Comparison of ENCODE assay signal across 9 mouse cellular contexts in genomic region chr5:117360631-117361541, GRCm38 (mm10). TPM values are rescaled to one million over a fixed set of nuclear protein-coding genes. Genes with fewer than 3 reads are reported as not detected.
A peak's percentile ranks its signal among the peaks of the same experiment; 100 is the strongest.
DNase-seq lines count a peak whose midpoint lies in the region; ATAC-seq and TF ChIP-seq lines count a peak whose summit lies in the region.
"Had no signal": no experiment of that assay in that cellular context is flagged by ENCODE, and none has a peak within 500 bp of the region (broad histone marks: within the 10 kb centered on the region; RNA-seq: fewer than 3 reads in every experiment).

No protein-coding gene starts in this region.

- no peak for ATAC-seq in midbrain, embryonic 14.5 days (ENCODE audit: low FRiP score, low TSS enrichment)
- ATAC-seq in midbrain, embryonic 11.5 days (ENCODE audit: low FRiP score), result no peak
- ATAC-seq in intestine, embryonic 16.5 days, result peak; percentile 91
- no peak for ATAC-seq in lung, embryonic 16.5 days (ENCODE audit: low read depth)

- TF ChIP-seq POLR2A in bone marrow macrophage, adult 2 months (IDR thresholded peaks at IDR 0.05; ENCODE audit: borderline replicate concordance, low read depth, low read length), result no peak

- DNase-seq in midbrain, embryonic 14.5 days, result no peak
- DNase-seq in midbrain, embryonic 11.5 days (ENCODE audit: low spot score, missing footprints), result no peak
- no peak for DNase-seq in frontal cortex, postnatal 25 days (ENCODE audit: low spot score in 2 of 2)
- DNase-seq in left cerebral cortex, adult 11 months (ENCODE audit: low spot score), result no peak
- no peak for DNase-seq in frontal cortex, postnatal 10 days (ENCODE audit: low spot score in 2 of 2)

- no peak overlapping the region for H3K9ac ChIP-seq in midbrain, embryonic 14.5 days (replicated peaks; ENCODE audit: low read length)
- no peak overlapping the region for H3K9ac ChIP-seq in midbrain, embryonic 11.5 days (ENCODE audit: low read length)
- peak overlapping the region; percentile 54 for H3K9ac ChIP-seq in intestine, embryonic 16.5 days (ENCODE audit: low read depth, low read length)
- 0 out of 2 replicates have a peak overlapping the region, but pooled peaks have one; percentile 3 for H3K9ac ChIP-seq in lung, embryonic 16.5 days (ENCODE audit: low read length)
- H3K9ac ChIP-seq: embryonic facial prominence, embryonic 12.5 days had no signal

- H3K4me2 ChIP-seq in midbrain, embryonic 14.5 days (ENCODE audit: low read length), result 0 out of 2 replicates have a peak overlapping the region, but pooled peaks have one; percentile 10
- H3K4me2 ChIP-seq in midbrain, embryonic 11.5 days, result no peak overlapping the region
- peak overlapping the region; percentile 35 for H3K4me2 ChIP-seq in intestine, embryonic 16.5 days (ENCODE audit: low read depth, low read length)
- peak overlapping the region; percentile 40 for H3K4me2 ChIP-seq in lung, embryonic 16.5 days (ENCODE audit: low read depth, low read length)

- H3K36me3 ChIP-seq in midbrain, embryonic 14.5 days (ENCODE audit: control insufficient read depth, insufficient read depth, low read length), result peaks cover 24% of the 10 kb centered on the region
- H3K36me3 ChIP-seq in midbrain, embryonic 11.5 days (ENCODE audit: control insufficient read depth, insufficient read depth, low read length), result peaks cover 4% of the 10 kb centered on the region
- no peaks in the 10 kb centered on the region for H3K36me3 ChIP-seq in intestine, embryonic 16.5 days (ENCODE audit: control insufficient read depth, insufficient read depth, low read length)
- H3K36me3 ChIP-seq in lung, embryonic 16.5 days (ENCODE audit: control insufficient read depth, insufficient read depth, low read length), result peaks cover 9% of the 10 kb centered on the region

- H3K9me3 ChIP-seq in midbrain, embryonic 14.5 days (ENCODE audit: control insufficient read depth, low read length), result no peaks in the 10 kb centered on the region
- no peaks in the 10 kb centered on the region for H3K9me3 ChIP-seq in midbrain, embryonic 11.5 days (ENCODE audit: control insufficient read depth, low read length)
- H3K9me3 ChIP-seq in intestine, embryonic 16.5 days (ENCODE audit: control insufficient read depth, low read length), result no peaks in the 10 kb centered on the region
- no peaks in the 10 kb centered on the region for H3K9me3 ChIP-seq in lung, embryonic 16.5 days (ENCODE audit: control insufficient read depth, low read length)
- H3K9me3 ChIP-seq: embryonic facial prominence, embryonic 12.5 days had no signal

- WGBS in midbrain, embryonic 14.5 days, result 43% methylated on average over 13 of the region's 13 CpGs
- WGBS in midbrain, embryonic 11.5 days, result 49% methylated on average over 13 of the region's 13 CpGs
- 36% methylated on average over 13 of the region's 13 CpGs for WGBS in intestine, embryonic 16.5 days
- WGBS in lung, embryonic 16.5 days, result 31% methylated on average over 13 of the region's 13 CpGs

- TF ChIP-seq CTCF in bone marrow macrophage, adult 2 months (IDR thresholded peaks at IDR 0.05; ENCODE audit: low read depth, low read length), result no peak

- no peak overlapping the region for H3K27ac ChIP-seq in midbrain, embryonic 14.5 days (replicated peaks; ENCODE audit: low read depth, low read length)
- no peak overlapping the region for H3K27ac ChIP-seq in midbrain, embryonic 11.5 days (ENCODE audit: low read depth, low read length)
- peak overlapping the region; percentile 82 for H3K27ac ChIP-seq in bone marrow macrophage, adult 2 months (ENCODE audit: insufficient read depth, low read depth, low read length)
- peak overlapping the region; percentile 96 for H3K27ac ChIP-seq in intestine, embryonic 16.5 days (ENCODE audit: low read length)
- peak overlapping the region; percentile 72 for H3K27ac ChIP-seq in lung, embryonic 16.5 days (ENCODE audit: low read length)
- H3K27ac ChIP-seq: embryonic facial prominence, embryonic 12.5 days had no signal

- no peaks in the 10 kb centered on the region for H3K27me3 ChIP-seq in midbrain, embryonic 14.5 days (ENCODE audit: control insufficient read depth, insufficient read depth, low read length)
- H3K27me3 ChIP-seq in midbrain, embryonic 11.5 days (ENCODE audit: control insufficient read depth, insufficient read depth, low read length), result no peaks in the 10 kb centered on the region
- H3K27me3 ChIP-seq in intestine, embryonic 16.5 days (replicated peaks; ENCODE audit: control insufficient read depth, insufficient read depth, low read length), result no peaks in the 10 kb centered on the region
- no peaks in the 10 kb centered on the region for H3K27me3 ChIP-seq in lung, embryonic 16.5 days (ENCODE audit: control insufficient read depth, insufficient read depth, low read depth, low read length)
- H3K27me3 ChIP-seq: embryonic facial prominence, embryonic 12.5 days had no signal

- H3K4me3 ChIP-seq in midbrain, embryonic 14.5 days (replicated peaks; ENCODE audit: low read depth, low read length), result no peak overlapping the region
- no peak overlapping the region for H3K4me3 ChIP-seq in midbrain, embryonic 11.5 days (ENCODE audit: low read depth, low read length)
- peak overlapping the region; percentile 19; the same call in 1 of the 2 replicates for H3K4me3 ChIP-seq in bone marrow macrophage, adult 2 months (ENCODE audit: insufficient read depth, low read length)
- peak overlapping the region; percentile 15 for H3K4me3 ChIP-seq in intestine, embryonic 16.5 days (ENCODE audit: low read length)
- no peak overlapping the region for H3K4me3 ChIP-seq in lung, embryonic 16.5 days (ENCODE audit: low read length)
- H3K4me3 ChIP-seq: embryonic facial prominence, embryonic 12.5 days had no signal

- peaks cover 34% of the 10 kb centered on the region for H3K4me1 ChIP-seq in midbrain, embryonic 14.5 days (ENCODE audit: control insufficient read depth, insufficient read depth, low read length)
- peaks cover 27% of the 10 kb centered on the region for H3K4me1 ChIP-seq in midbrain, embryonic 11.5 days (ENCODE audit: control insufficient read depth, insufficient read depth, low read length)
- peaks cover 54% of the 10 kb centered on the region for H3K4me1 ChIP-seq in bone marrow macrophage, adult 2 months (ENCODE audit: control insufficient read depth, insufficient read depth, low read length)
- H3K4me1 ChIP-seq in intestine, embryonic 16.5 days (ENCODE audit: control insufficient read depth, insufficient read depth, low read length), result peaks cover 53% of the 10 kb centered on the region
- H3K4me1 ChIP-seq in lung, embryonic 16.5 days (replicated peaks; ENCODE audit: control insufficient read depth, insufficient read depth, low read length), result peaks cover 48% of the 10 kb centered on the region

RNA-seq across cellular contexts. Expression of gene Wsb2, which starts 3.8 kb away (rescaled TPM):
- polyA plus RNA-seq in midbrain, embryonic 14.5 days (2014; fragmentation: Nextera tagmentation; extraction: Ambion mirVana), result 238 and 242 TPM in 2 replicates
- polyA plus RNA-seq in midbrain, embryonic 11.5 days (2014; fragmentation: Nextera tagmentation; extraction: Ambion mirVana), result 72.7 and 84.2 TPM in 2 replicates
- 45.4 and 47.3 TPM in 2 replicates for polyA plus RNA-seq in bone marrow macrophage, adult 2 months (2012; ENCODE audit: insufficient read depth, insufficient read length, missing spikeins)
- 43.9 and 63.3 TPM in 2 replicates for polyA plus RNA-seq in intestine, embryonic 16.5 days (2015; fragmentation: Nextera tagmentation; extraction: Ambion mirVana)
- polyA plus RNA-seq in lung, embryonic 16.5 days (2015; fragmentation: Nextera tagmentation; extraction: Ambion mirVana), result 38.1 and 45.0 TPM in 2 replicates

RNA-seq across cellular contexts. Expression of gene Rfc5, which starts 28.0 kb away (rescaled TPM):
- polyA plus RNA-seq in midbrain, embryonic 14.5 days (2014; fragmentation: Nextera tagmentation; extraction: Ambion mirVana), result 23.0 and 30.7 TPM in 2 replicates
- polyA plus RNA-seq in midbrain, embryonic 11.5 days (2014; fragmentation: Nextera tagmentation; extraction: Ambion mirVana), result 97.7 and 102 TPM in 2 replicates
- 16.9 and 27.2 TPM in 2 replicates for polyA plus RNA-seq in bone marrow macrophage, adult 2 months (2012; ENCODE audit: insufficient read depth, insufficient read length, missing spikeins)
- polyA plus RNA-seq in intestine, embryonic 16.5 days (2015; fragmentation: Nextera tagmentation; extraction: Ambion mirVana), result 99.9 and 101 TPM in 2 replicates
- polyA plus RNA-seq in lung, embryonic 16.5 days (2015; fragmentation: Nextera tagmentation; extraction: Ambion mirVana), result 111 and 116 TPM in 2 replicates

RNA-seq across cellular contexts. Expression of gene Vsig10, which starts 42.0 kb away (rescaled TPM):
- polyA plus RNA-seq in midbrain, embryonic 14.5 days (2014; fragmentation: Nextera tagmentation; extraction: Ambion mirVana), result 0.24 and 1.3 TPM in 2 replicates
- 1.7 and 2.2 TPM in 2 replicates for polyA plus RNA-seq in midbrain, embryonic 11.5 days (2014; fragmentation: Nextera tagmentation; extraction: Ambion mirVana)
- polyA plus RNA-seq in bone marrow macrophage, adult 2 months (2012; ENCODE audit: insufficient read depth, insufficient read length, missing spikeins), result 1.4 and 2.3 TPM in 2 replicates
- 15.4 and 18.6 TPM in 2 replicates for polyA plus RNA-seq in intestine, embryonic 16.5 days (2015; fragmentation: Nextera tagmentation; extraction: Ambion mirVana)
- polyA plus RNA-seq in lung, embryonic 16.5 days (2015; fragmentation: Nextera tagmentation; extraction: Ambion mirVana), result 18.2 and 20.0 TPM in 2 replicates

RNA-seq across cellular contexts. Expression of gene Ksr2, which starts 52.9 kb away (rescaled TPM):
- 6.5 and 8.1 TPM in 2 replicates for polyA plus RNA-seq in midbrain, embryonic 14.5 days (2014; fragmentation: Nextera tagmentation; extraction: Ambion mirVana)
- polyA plus RNA-seq in midbrain, embryonic 11.5 days (2014; fragmentation: Nextera tagmentation; extraction: Ambion mirVana), result 0.90 and 1.3 TPM in 2 replicates
- 0.28 and 0.32 TPM in 2 replicates for polyA plus RNA-seq in bone marrow macrophage, adult 2 months (2012; ENCODE audit: insufficient read depth, insufficient read length, missing spikeins)
- polyA plus RNA-seq in intestine, embryonic 16.5 days (2015; fragmentation: Nextera tagmentation; extraction: Ambion mirVana), result 0.20 and 0.28 TPM in 2 replicates
- 0.09 and 0.30 TPM in 2 replicates for polyA plus RNA-seq in lung, embryonic 16.5 days (2015; fragmentation: Nextera tagmentation; extraction: Ambion mirVana)

Comparison
In these comparisons a context has a peak if more than half of its experiments do, and no peak if none do; other contexts are left out.
1. H3K27ac ChIP-seq: peak in bone marrow macrophage, adult 2 months (single experiment), intestine, embryonic 16.5 days (single experiment) and lung, embryonic 16.5 days (single experiment); none in midbrain, embryonic 14.5 days (single experiment) and midbrain, embryonic 11.5 days (single experiment).
2. H3K4me3 ChIP-seq: peak in bone marrow macrophage, adult 2 months (single experiment) and intestine, embryonic 16.5 days (single experiment); none in midbrain, embryonic 14.5 days (single experiment), midbrain, embryonic 11.5 days (single experiment) and lung, embryonic 16.5 days (single experiment).
3. H3K9ac ChIP-seq: peak in intestine, embryonic 16.5 days (single experiment) and lung, embryonic 16.5 days (single experiment); none in midbrain, embryonic 14.5 days (single experiment) and midbrain, embryonic 11.5 days (single experiment).